Mouse (Mus musculus) kidney, embryonic 14.5 days (tissue): Measurements from ENCODE around the gene Vcan. TPM values are rescaled to one million over a fixed set of nuclear protein-coding genes. Genes with fewer than 3 reads are reported as not detected.
A peak's percentile ranks its signal among the peaks of the same experiment; 100 is the strongest.

ENCODE experiments used
- ATAC-seq: fragments of 200-750 bp; cut with Nextera tagmentation; 2 replicates; pipeline ENCODE4 v1.8.0; 2017; ENCODE audit warnings: moderate number of reproducible peaks, mild to moderate bottlenecking, moderate TSS enrichment, moderate library complexity; ENCODE audit not compliant: low FRiP score, low TSS enrichment
- H3K27ac ChIP-seq: fragments of 300-500 bp; sonication (generic); 2 replicates; pipeline ENCODE4 v1.5.1; 2014; ENCODE audit warnings: low read depth, mild to moderate bottlenecking, low read length, moderate library complexity, mixed read lengths
- H3K27me3 ChIP-seq: fragments of 300-500 bp; sonication (generic); 2 replicates; pipeline ENCODE4 v1.6.1; 2014; ENCODE audit warnings: mild to moderate bottlenecking, low read length; ENCODE audit not compliant: control insufficient read depth, insufficient read depth
- H3K36me3 ChIP-seq: fragments of 300-500 bp; sonication (generic); 2 replicates; pipeline ENCODE4 v1.6.1; 2014; ENCODE audit warnings: low read length, mixed read lengths; ENCODE audit not compliant: control insufficient read depth, insufficient read depth
- H3K4me1 ChIP-seq: fragments of 300-500 bp; sonication (generic); 2 replicates; pipeline ENCODE4 v1.6.1; 2014; ENCODE audit warnings: low read length, mixed read lengths; ENCODE audit not compliant: control insufficient read depth, insufficient read depth
- H3K4me2 ChIP-seq: fragments of 300-500 bp; sonication (generic); replicated peaks from 2 replicates; pipeline ENCODE4 v1.6.1; 2014; ENCODE audit warnings: low read depth, mild to moderate bottlenecking, low read length
- H3K4me3 ChIP-seq: fragments of 300-500 bp; sonication (generic); 2 replicates; pipeline ENCODE4 v1.5.1; 2014; ENCODE audit warnings: mild to moderate bottlenecking, low read length
- H3K9ac ChIP-seq: fragments of 300-500 bp; sonication (generic); 2 replicates; pipeline ENCODE4 v1.6.1; 2014; ENCODE audit warnings: low read depth, mild to moderate bottlenecking, low read length, moderate library complexity
- H3K9me3 ChIP-seq: fragments of 300-500 bp; sonication (generic); 2 replicates; pipeline ENCODE4 v1.6.1; 2016; ENCODE audit warnings: low read length; ENCODE audit not compliant: control insufficient read depth
- WGBS: fragments of 180-500 bp; shearing (Covaris S2); extraction: QIAGEN DNeasy Blood & Tissue Kit; methylation state at CpG from one replicate; pipeline ENCODE4 v1.1.7; 2014; 5-methylcytosine and 5-hydroxymethylcytosine counted together
- polyA plus RNA-seq: library from polyadenylated mRNA; unstranded; fragments of >200 nt; fragmentation: Nextera tagmentation; extraction: Ambion mirVana; gene quantifications from 2 replicates; pipeline ENCODE4 v1.2.1, GENCODE M21; 2014

Vcan gene
- polyA plus RNA-seq, 1 experiment from 2014 or later: 121 TPM

- Histone ChIP-seq H3K27me3 (no peaks in the 10 kb centered on the region), H3K9me3 (no peaks in the 10 kb centered on the region), H3K4me2 (no peak overlapping the region), H3K9ac (no peak overlapping the region), H3K4me1 (no peaks in the 10 kb centered on the region), H3K36me3 (peaks cover 26% of the 10 kb centered on the region; the same call in 1 of the 2 replicates), H3K27ac (no peak overlapping the region), H3K4me3 (no peak overlapping the region)
- 95% methylated on average over 11 of the region's 11 CpGs for WGBS
- no peak for ATAC-seq
Measured at GRCm38 (mm10) chr13:89657046-89657445, 85.3 kb downstream of the Vcan start.

DNA sequence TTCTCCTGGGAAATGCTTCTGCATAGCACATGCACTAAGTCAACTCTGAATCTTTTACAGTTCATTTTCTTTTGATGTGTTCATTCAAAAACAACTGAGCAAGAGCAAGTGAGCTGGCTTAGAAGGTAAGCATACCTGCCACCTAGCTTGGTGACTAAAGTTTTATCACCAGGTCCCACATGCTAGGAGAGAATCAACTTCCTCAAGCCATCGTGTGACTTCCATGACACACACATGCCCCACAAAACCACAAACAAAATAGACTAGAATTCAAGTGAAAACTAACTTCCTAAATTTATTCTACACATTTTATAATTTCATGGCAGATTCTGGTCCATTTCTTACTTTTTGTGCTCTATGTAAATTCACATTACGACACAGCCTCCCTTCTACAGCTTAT is 89.0 kb downstream of the Vcan start:
- H3K9me3 ChIP-seq: no peaks in the 10 kb centered on the region
- 85% methylated on average over 2 of the region's 2 CpGs for WGBS
- no peak for ATAC-seq
- H3K27ac ChIP-seq: no peak overlapping the region
- no peak overlapping the region for H3K4me2 ChIP-seq
- H3K4me3 ChIP-seq: no peak overlapping the region
- H3K27me3 ChIP-seq: no peaks in the 10 kb centered on the region
- no peak overlapping the region for H3K9ac ChIP-seq
- H3K36me3 ChIP-seq: peaks cover 13% of the 10 kb centered on the region; the same call in 1 of the 2 replicates
- H3K4me1 ChIP-seq: no peaks in the 10 kb centered on the region

GRCm38 (mm10) chr13:89652773-89653172 is 89.5 kb downstream of the Vcan start:
- H3K27ac ChIP-seq: no peak overlapping the region
- H3K27me3 ChIP-seq: no peaks in the 10 kb centered on the region
- WGBS: 60% methylated on average over 1 of the region's 1 CpGs
- no peak overlapping the region for H3K4me3 ChIP-seq
- peaks cover 13% of the 10 kb centered on the region; the same call in 1 of the 2 replicates for H3K36me3 ChIP-seq
- ATAC-seq: no peak
- no peaks in the 10 kb centered on the region for H3K4me1 ChIP-seq
- no peaks in the 10 kb centered on the region for H3K9me3 ChIP-seq
- H3K4me2 ChIP-seq: no peak overlapping the region
- H3K9ac ChIP-seq: no peak overlapping the region

GRCm38 (mm10) chr13:89645589-89645988 is 96.7 kb downstream of the Vcan start:
- Histone ChIP-seq H3K36me3 (no peaks in the 10 kb centered on the region), H3K27me3 (no peaks in the 10 kb centered on the region), H3K4me3 (no peak overlapping the region), H3K9ac (no peak overlapping the region), H3K9me3 (no peaks in the 10 kb centered on the region), H3K27ac (no peak overlapping the region), H3K4me1 (no peaks in the 10 kb centered on the region), H3K4me2 (no peak overlapping the region)
- 84% methylated on average over 2 of the region's 2 CpGs for WGBS
- ATAC-seq: no peak

DNA sequence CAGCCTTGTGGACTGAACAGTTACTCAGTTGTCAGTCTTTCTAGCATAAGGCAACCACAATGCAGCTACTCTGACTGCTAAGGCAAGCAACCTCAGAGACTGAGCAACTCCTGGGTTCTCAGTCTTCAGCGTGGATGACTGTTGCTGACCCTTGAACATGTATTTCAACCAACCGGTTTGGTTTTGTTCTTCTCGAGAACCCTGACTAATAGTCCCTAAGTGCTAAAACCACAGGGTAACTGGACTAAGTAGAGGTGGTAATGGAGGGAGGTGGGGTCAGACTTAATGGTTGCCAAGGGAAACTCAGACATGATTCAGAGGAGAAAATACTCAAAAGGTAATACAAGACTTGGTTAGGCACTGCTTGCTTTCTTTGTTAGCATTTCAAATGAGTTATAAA is 105.3 kb downstream of the Vcan start:
- ATAC-seq: no peak
- 82% methylated on average over 3 of the region's 3 CpGs for WGBS
- Histone ChIP-seq H3K9ac (no peak overlapping the region), H3K36me3 (no peaks in the 10 kb centered on the region), H3K4me3 (no peak overlapping the region), H3K9me3 (no peaks in the 10 kb centered on the region), H3K4me1 (no peaks in the 10 kb centered on the region), H3K27me3 (no peaks in the 10 kb centered on the region), H3K27ac (no peak overlapping the region), H3K4me2 (no peak overlapping the region)

GRCm38 (mm10) chr13:89634137-89634683 is 108.1 kb downstream of the Vcan start:
- Histone ChIP-seq H3K9ac (no peak overlapping the region), H3K27ac (no peak overlapping the region), H3K9me3 (no peaks in the 10 kb centered on the region), H3K4me1 (no peaks in the 10 kb centered on the region), H3K36me3 (no peaks in the 10 kb centered on the region), H3K4me2 (no peak overlapping the region), H3K4me3 (no peak overlapping the region), H3K27me3 (no peaks in the 10 kb centered on the region)
- 30% methylated on average over 4 of the region's 4 CpGs for WGBS
- ATAC-seq: 0 out of 2 replicates have a peak, but pooled peaks have one; percentile 66

DNA sequence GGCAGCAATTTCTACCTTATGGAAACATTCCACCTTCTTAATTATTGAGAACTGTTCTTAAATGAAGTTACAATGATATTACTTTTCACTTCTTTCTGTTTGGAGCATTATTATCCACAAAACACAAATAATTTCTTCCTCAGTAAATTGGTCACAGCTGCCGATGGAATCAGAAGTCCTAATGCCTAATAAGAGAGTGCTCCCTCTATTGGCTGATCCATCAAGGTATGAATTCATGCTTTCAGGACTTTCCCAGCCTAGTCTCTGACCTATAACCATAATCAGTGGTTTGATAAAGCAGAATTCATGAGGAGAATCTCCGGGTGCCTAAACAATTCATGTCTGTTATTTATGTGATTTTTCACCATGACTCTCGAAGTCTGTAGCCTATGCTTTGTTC is 123.2 kb downstream of the Vcan start:
- Histone ChIP-seq H3K4me3 (no peak overlapping the region), H3K9me3 (no peaks in the 10 kb centered on the region), H3K36me3 (no peaks in the 10 kb centered on the region), H3K27ac (no peak overlapping the region), H3K27me3 (no peaks in the 10 kb centered on the region), H3K9ac (no peak overlapping the region), H3K4me2 (no peak overlapping the region), H3K4me1 (no peaks in the 10 kb centered on the region)
- 85% methylated on average over 3 of the region's 3 CpGs for WGBS
- ATAC-seq: no peak

DNA sequence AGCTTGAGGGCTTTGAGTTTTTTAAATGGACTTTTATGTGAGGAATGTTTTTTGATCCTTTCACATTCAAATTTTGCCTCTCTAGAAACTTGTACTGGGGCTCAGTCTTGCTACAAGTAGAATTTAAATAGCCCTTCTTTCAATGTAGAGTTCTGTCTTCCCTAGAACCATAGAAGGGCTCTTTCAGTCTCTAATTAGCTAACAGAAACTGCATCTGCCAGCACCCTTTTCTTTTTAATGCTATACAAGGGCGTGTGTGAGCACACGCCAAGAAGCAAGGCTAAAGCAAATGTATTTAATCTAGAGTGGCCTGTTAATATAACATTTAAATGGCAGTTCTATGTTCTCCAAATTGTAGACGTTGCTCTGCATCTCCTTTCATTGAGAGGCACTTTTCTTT is 134.9 kb downstream of the Vcan start:
- Histone ChIP-seq H3K27me3 (no peaks in the 10 kb centered on the region), H3K4me1 (no peaks in the 10 kb centered on the region)
- ATAC-seq: no peak

More for the DNA sequence above, 134.9 kb downstream of the Vcan start:
- H3K36me3 ChIP-seq: no peaks in the 10 kb centered on the region
- 82% methylated on average over 3 of the region's 3 CpGs for WGBS
- no peak overlapping the region for H3K4me2 ChIP-seq
- H3K9me3 ChIP-seq: no peaks in the 10 kb centered on the region
- no peak overlapping the region for H3K4me3 ChIP-seq
- H3K27ac ChIP-seq: no peak overlapping the region
- H3K9ac ChIP-seq: no peak overlapping the region
